Mouse (Mus musculus) cerebellum, postnatal 4 days (tissue): ENCODE results near the gene Lgals4.
A peak's percentile ranks its signal among the peaks of the same experiment; 100 is the strongest.

Experiments used
- DNase-seq, 2 experiments: peaks; one replicate each; pipeline ENCODE4 v3.0.0; 2022; ENCODE audit warnings: low spot score in 2 of 2, mixed read lengths in 1 of 2

The Lgals4 gene

GRCm38 (mm10) chr7:28822556-28822955 lies 11.1 kb upstream of the Lgals4 start:
- DNase-seq = no peak

GRCm38 (mm10) chr7:28822993-28823903 lies 10.4 kb upstream of the Lgals4 start:
- no peak for DNase-seq

- DNase-seq = no peak
Observed at GRCm38 (mm10) chr7:28823932-28824331, 9.7 kb upstream of the Lgals4 start.

- DNase-seq = peak; percentile 83 to 88
Observed at GRCm38 (mm10) chr7:28824941-28825685, 8.5 kb upstream of the Lgals4 start, which contains the start of gene Ech1. TSS of gene Ech1 (plus strand) at chr7:28825217.

GRCm38 (mm10) chr7:28825686-28826401 lies 7.8 kb upstream of the Lgals4 start:
- DNase-seq = no peak

- DNase-seq = no peak
Observed at GRCm38 (mm10) chr7:28826402-28826772, 7.3 kb upstream of the Lgals4 start.

- DNase-seq = no peak
Observed at GRCm38 (mm10) chr7:28827338-28827737, 6.3 kb upstream of the Lgals4 start.

- DNase-seq = no peak
Observed at GRCm38 (mm10) chr7:28829821-28830220, 3.8 kb upstream of the Lgals4 start.

GRCm38 (mm10) chr7:28830981-28831380 lies 2.7 kb upstream of the Lgals4 start:
- DNase-seq = no peak

GRCm38 (mm10) chr7:28831411-28832125 lies 2.1 kb upstream of the Lgals4 start:
- no peak for DNase-seq

GRCm38 (mm10) chr7:28832137-28832536 lies 1.5 kb upstream of the Lgals4 start:
- no peak for DNase-seq

GRCm38 (mm10) chr7:28836936-28837335 lies 3.3 kb downstream of the Lgals4 start:
- no peak for DNase-seq

- DNase-seq = no peak
Observed at GRCm38 (mm10) chr7:28838331-28838730, 4.7 kb downstream of the Lgals4 start.

GRCm38 (mm10) chr7:28847273-28847672 lies 13.6 kb downstream of the Lgals4 start:
- no peak for DNase-seq

- no peak for DNase-seq
Observed at GRCm38 (mm10) chr7:28849700-28850236, 16.1 kb downstream of the Lgals4 start.

GRCm38 (mm10) chr7:28850642-28851041 lies 17.0 kb downstream of the Lgals4 start:
- no peak for DNase-seq

- no peak for DNase-seq
Observed at GRCm38 (mm10) chr7:28859953-28860352, 26.3 kb downstream of the Lgals4 start.

- DNase-seq = no peak
Observed at GRCm38 (mm10) chr7:28860898-28861297, 27.2 kb downstream of the Lgals4 start.

- DNase-seq = no peak
Observed at GRCm38 (mm10) chr7:28862817-28863499, 29.3 kb downstream of the Lgals4 start.

GRCm38 (mm10) chr7:28863540-28863939 lies 29.9 kb downstream of the Lgals4 start, which contains the start of gene Lgals7:
TSS of gene Lgals7 (plus strand) at chr7:28863853.
- DNase-seq = no peak
